In the genomic region with DNA sequence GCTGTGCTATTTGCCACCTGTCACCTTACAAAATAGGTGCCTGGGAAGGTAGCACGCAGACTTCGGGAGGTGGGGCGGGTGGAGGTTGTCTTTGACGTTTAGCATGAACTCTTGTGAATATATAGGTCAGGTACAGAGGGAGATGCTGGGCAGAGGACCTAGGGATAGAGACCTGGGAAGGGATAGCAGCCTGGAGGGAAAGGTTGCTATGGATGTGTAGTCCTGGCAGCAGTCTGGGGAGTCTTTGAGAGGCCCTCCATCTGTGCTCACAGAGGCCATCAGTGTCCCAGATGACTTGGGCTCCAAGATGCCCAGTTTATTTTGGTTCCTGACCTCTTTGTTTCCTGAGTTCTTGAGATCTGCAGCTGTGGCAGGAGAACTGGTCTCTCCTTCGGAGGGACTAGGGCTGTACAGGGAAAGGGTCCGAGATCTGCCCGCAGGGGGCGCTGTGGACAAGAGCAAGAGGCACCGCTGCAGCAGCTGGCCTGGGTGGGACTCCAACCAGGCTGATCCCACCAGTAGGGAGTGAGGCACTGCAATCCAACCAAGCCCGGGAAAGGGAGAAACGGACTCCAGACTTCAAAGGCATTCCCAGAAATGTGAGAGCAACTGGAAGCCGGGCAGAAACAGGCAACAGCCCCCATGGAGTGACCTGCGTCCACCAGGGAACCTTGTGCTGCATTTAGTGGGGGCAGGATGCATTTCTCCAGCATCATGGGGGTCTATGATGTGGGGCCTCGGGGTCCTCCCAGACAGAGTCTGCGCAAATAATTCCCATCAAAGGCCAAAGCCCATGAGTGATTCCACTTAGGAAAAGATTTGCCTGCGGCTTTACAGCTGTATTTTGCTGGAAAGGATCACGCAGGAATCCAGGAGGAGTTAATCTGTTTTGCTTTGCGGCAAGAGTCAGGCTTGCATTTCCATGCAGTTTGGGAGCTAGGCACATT, we compare ENCODE assay signal across 8 mouse cellular contexts.
DNase-seq lines count a peak whose midpoint lies in the region; ATAC-seq and TF ChIP-seq lines count a peak whose summit lies in the region.

No protein-coding gene starts in this region.

- TF ChIP-seq POLR2A in ES-Bruce4 (IDR thresholded peaks at IDR 0.05; ENCODE audit: insufficient read depth, low read length), result no peak

- H3K27ac ChIP-seq in ES-Bruce4 (ENCODE audit: insufficient read depth, low read length), result no peak overlapping the region
- H3K27ac ChIP-seq in forebrain, embryonic 15.5 days (replicated peaks), result no peak overlapping the region
- no peak overlapping the region for H3K27ac ChIP-seq in hindbrain, embryonic 11.5 days (ENCODE audit: low read depth, low read length)

- no peaks in the 10 kb centered on the region for H3K4me1 ChIP-seq in ES-Bruce4 (ENCODE audit: control insufficient read depth, insufficient read depth, low read length)
- peaks cover 5% of the 10 kb centered on the region; the same call in 1 of the 2 replicates for H3K4me1 ChIP-seq in forebrain, embryonic 15.5 days
- H3K4me1 ChIP-seq in hindbrain, embryonic 11.5 days (replicated peaks; ENCODE audit: control insufficient read depth, insufficient read depth, low read length), result no peaks in the 10 kb centered on the region

- H3K9ac ChIP-seq in ES-Bruce4 (ENCODE audit: low read depth, poor library complexity, severe bottlenecking), result no peak overlapping the region
- H3K9ac ChIP-seq in forebrain, embryonic 15.5 days (replicated peaks), result no peak overlapping the region
- no peak overlapping the region for H3K9ac ChIP-seq in hindbrain, embryonic 11.5 days (ENCODE audit: low read depth, low read length)

- no peaks in the 10 kb centered on the region for H3K36me3 ChIP-seq in ES-Bruce4 (ENCODE audit: control insufficient read depth, insufficient read depth, low read length, poor library complexity, severe bottlenecking)
- H3K36me3 ChIP-seq in forebrain, embryonic 15.5 days, result no peaks in the 10 kb centered on the region
- H3K36me3 ChIP-seq in hindbrain, embryonic 11.5 days (ENCODE audit: control insufficient read depth, insufficient read depth, low read length), result no peaks in the 10 kb centered on the region

- H3K9me3 ChIP-seq in ES-Bruce4 (replicated peaks; ENCODE audit: control insufficient read depth, insufficient read depth, low read length, poor library complexity, severe bottlenecking), result no peaks in the 10 kb centered on the region
- H3K9me3 ChIP-seq in forebrain, embryonic 15.5 days, result no peaks in the 10 kb centered on the region
- H3K9me3 ChIP-seq in hindbrain, embryonic 11.5 days (ENCODE audit: control insufficient read depth, low read length), result no peaks in the 10 kb centered on the region

- peak; percentile 4 for DNase-seq in c-Kit-positive CD71-positive TER-119-negative erythroid progenitor cells, embryonic 14.5 days (ENCODE audit: low read depth)
- DNase-seq in hindbrain, embryonic 11.5 days (ENCODE audit: low spot score), result peak; percentile 96
- peak; percentile 65 to 88 for DNase-seq in layer of hippocampus, postnatal 25 days (ENCODE audit: extremely low spot score in 1 of 2, low spot score in 1 of 2)
- peak; percentile 89 to 91 for DNase-seq in lung, postnatal 4 days
- peak; percentile 77 to 89 for DNase-seq in right cerebral cortex, postnatal 10 days (ENCODE audit: low spot score in 2 of 2)
- DNase-seq in urinary bladder, postnatal 10 days (ENCODE audit: low spot score), result peak; percentile 75

- H3K27me3 ChIP-seq in ES-Bruce4 (ENCODE audit: control insufficient read depth, insufficient read depth, low read length, poor library complexity, severe bottlenecking), result no peaks in the 10 kb centered on the region
- H3K27me3 ChIP-seq in forebrain, embryonic 15.5 days, result 0 out of 2 replicates have a peak, but pooled peaks cover 8% of the 10 kb centered on the region
- H3K27me3 ChIP-seq in hindbrain, embryonic 11.5 days (ENCODE audit: control insufficient read depth, insufficient read depth, low read length), result no peaks in the 10 kb centered on the region

- TF ChIP-seq EP300 in ES-Bruce4 (IDR thresholded peaks at IDR 0.05; ENCODE audit: insufficient read depth, low read depth, low read length), result peak; percentile 44; the same call in 1 of the 2 replicates

- 29% methylated on average over 18 of the region's 18 CpGs for WGBS in forebrain, embryonic 15.5 days
- 27% methylated on average over 18 of the region's 18 CpGs for WGBS in hindbrain, embryonic 11.5 days

- peak; percentile 90 for TF ChIP-seq CTCF in ES-Bruce4 (IDR thresholded peaks at IDR 0.05; ENCODE audit: low read depth, low read length)

- H3K4me2 ChIP-seq in forebrain, embryonic 15.5 days (replicated peaks), result no peak overlapping the region
- H3K4me2 ChIP-seq in hindbrain, embryonic 11.5 days (replicated peaks; ENCODE audit: low read depth, low read length), result no peak overlapping the region

- peak; percentile 88 for ATAC-seq in forebrain, embryonic 15.5 days (replicated peaks)
- ATAC-seq in hindbrain, embryonic 11.5 days (ENCODE audit: low FRiP score), result peak; percentile 82

- H3K4me3 ChIP-seq in ES-Bruce4 (ENCODE audit: low read depth, low read length), result no peak overlapping the region
- H3K4me3 ChIP-seq in forebrain, embryonic 15.5 days, result no peak overlapping the region
- H3K4me3 ChIP-seq in hindbrain, embryonic 11.5 days (ENCODE audit: low read depth, low read length), result no peak overlapping the region

Comparison
In these comparisons a context has a peak if more than half of its experiments do, and no peak if none do; other contexts are left out.
1. DNase-seq: peak in every context shown above with its lines; median percentile 96 in hindbrain, embryonic 11.5 days; 90 in lung, postnatal 4 days; 83 in right cerebral cortex, postnatal 10 days; 76 in layer of hippocampus, postnatal 25 days; 75 in urinary bladder, postnatal 10 days; 4 in c-Kit-positive CD71-positive TER-119-negative erythroid progenitor cells, embryonic 14.5 days.